Mouse (Mus musculus) midbrain, embryonic 16.5 days (tissue): ENCODE data around the gene Lsm6. TPM values are rescaled to one million over a fixed set of nuclear protein-coding genes. Genes with fewer than 3 reads are reported as not detected.

Source experiments
- ATAC-seq: fragments of 200-750 bp; cut with Nextera tagmentation; 2 replicates; pipeline ENCODE4 v1.8.0; 2017; ENCODE audit warnings: moderate TSS enrichment
- H3K27ac ChIP-seq: fragments of 300-500 bp; sonication (generic); 2 replicates; pipeline ENCODE4 v1.5.1; 2014; ENCODE audit warnings: mild to moderate bottlenecking, low read length, mixed read lengths
- H3K27me3 ChIP-seq: fragments of 300-500 bp; sonication (generic); 2 replicates; pipeline ENCODE4 v1.6.1; 2014; ENCODE audit warnings: low read depth, low read length, mixed read lengths; ENCODE audit not compliant: control insufficient read depth, insufficient read depth
- H3K36me3 ChIP-seq: fragments of 300-500 bp; sonication (generic); 2 replicates; pipeline ENCODE4 v1.6.1; 2014; ENCODE audit warnings: mild to moderate bottlenecking, low read length, moderate library complexity, mixed read lengths; ENCODE audit not compliant: control insufficient read depth, insufficient read depth
- H3K4me1 ChIP-seq: fragments of 300-500 bp; sonication (generic); 2 replicates; pipeline ENCODE4 v1.6.1; 2014; ENCODE audit warnings: mild to moderate bottlenecking, low read length, mixed read lengths; ENCODE audit not compliant: control insufficient read depth, insufficient read depth
- H3K4me2 ChIP-seq: fragments of 300-500 bp; sonication (generic); 2 replicates; pipeline ENCODE4 v1.6.1; 2014; ENCODE audit warnings: mild to moderate bottlenecking, low read length, mixed read lengths
- H3K4me3 ChIP-seq: fragments of 300-500 bp; sonication (generic); 2 replicates; pipeline ENCODE4 v1.5.1; 2014; ENCODE audit warnings: low read depth, mild to moderate bottlenecking, low read length, moderate library complexity, mixed read lengths
- H3K9ac ChIP-seq: fragments of 300-500 bp; sonication (generic); 2 replicates; pipeline ENCODE4 v1.6.1; 2014; ENCODE audit warnings: low read depth, low read length, mixed read lengths
- H3K9me3 ChIP-seq: fragments of 300-500 bp; sonication (generic); replicated peaks from 2 replicates; pipeline ENCODE4 v1.6.1; 2014; ENCODE audit warnings: mild to moderate bottlenecking, low read length, mixed read lengths; ENCODE audit not compliant: control insufficient read depth, poor library complexity, severe bottlenecking
- WGBS: fragments of 180-500 bp; shearing (Covaris S2); extraction: QIAGEN DNeasy Blood & Tissue Kit; methylation state at CpG from one replicate; pipeline ENCODE4 v1.1.7; 2014; 5-methylcytosine and 5-hydroxymethylcytosine counted together
- polyA plus RNA-seq: library from polyadenylated mRNA; unstranded; fragments of >200 nt; fragmentation: Nextera tagmentation; extraction: Ambion mirVana; gene quantifications from 2 replicates; pipeline ENCODE4 v1.2.1, GENCODE M21; 2015

Lsm6 gene
- polyA plus RNA-seq, 1 experiment from 2014 or later: 130 TPM

DNA sequence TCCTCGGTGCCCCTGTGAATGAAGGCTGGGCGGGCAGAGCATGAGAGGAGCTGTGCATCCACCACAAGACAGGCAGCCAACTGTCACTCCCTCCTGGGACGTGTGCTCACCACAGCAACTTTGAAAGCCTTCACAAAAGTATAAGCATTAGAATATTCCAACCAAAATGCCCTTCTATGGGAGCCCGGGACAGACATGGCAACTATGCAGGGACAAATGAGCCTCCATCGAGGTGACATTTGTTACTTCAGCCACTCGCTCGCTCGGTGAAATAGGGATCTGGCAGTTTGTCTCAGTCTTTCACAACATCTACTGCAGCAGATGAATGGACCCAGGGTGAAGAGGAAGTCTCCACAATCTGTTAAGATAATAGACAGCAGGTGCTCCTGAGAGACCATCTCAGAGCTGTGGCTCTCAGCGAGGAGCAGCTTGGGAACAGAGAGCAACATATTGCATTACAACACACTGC is 10.7 kb downstream of the Lsm6 start:
- Histone ChIP-seq H3K4me3 (no peak overlapping the region), H3K27ac (peak overlapping the region; percentile 50; the same call in 1 of the 2 replicates), H3K4me1 (no peaks in the 10 kb centered on the region; the same call in 1 of the 2 replicates), H3K9ac (no peak overlapping the region), H3K36me3 (peaks cover 24% of the 10 kb centered on the region), H3K27me3 (no peaks in the 10 kb centered on the region), H3K9me3 (no peaks in the 10 kb centered on the region), H3K4me2 (no peak overlapping the region)
- 49% methylated on average over 9 of the region's 9 CpGs for WGBS
- ATAC-seq: peak; percentile 75; the same call in 1 of the 2 replicates

DNA sequence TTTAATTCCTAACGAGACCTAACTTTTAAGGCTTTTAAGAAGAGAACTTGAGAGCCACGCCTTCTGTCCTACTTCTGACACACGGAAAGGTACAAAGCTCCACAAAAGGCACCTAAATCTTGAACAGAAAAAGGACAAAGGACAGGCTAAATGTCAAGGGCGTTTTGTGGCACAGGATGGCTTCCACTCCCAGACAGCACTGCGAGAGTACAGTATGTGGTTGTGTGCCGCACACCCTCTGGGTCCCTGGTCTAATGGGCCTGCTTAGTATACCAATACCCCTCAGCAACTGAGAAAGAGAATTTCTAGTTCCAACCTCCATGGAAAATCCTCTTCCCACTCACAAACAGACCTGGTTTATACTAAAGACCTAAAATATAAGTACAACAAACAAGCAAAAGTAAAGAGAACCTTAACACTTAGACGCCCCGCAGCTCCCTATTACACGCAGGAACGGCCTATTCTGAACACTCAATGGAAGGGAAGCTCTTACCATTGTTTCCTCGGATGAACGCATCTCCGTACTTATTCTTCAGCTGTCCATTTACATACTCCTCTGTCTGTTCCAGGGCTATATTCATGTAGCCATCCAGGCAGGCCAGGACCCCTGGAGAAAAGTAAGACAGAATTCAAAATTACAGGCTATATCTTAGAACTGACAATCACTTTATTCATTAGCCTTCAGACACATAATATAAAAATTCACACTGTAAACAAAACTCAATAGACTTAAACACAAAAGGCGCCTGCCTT is 11.3 kb downstream of the Lsm6 start:
- Histone ChIP-seq H3K4me1 (no peaks in the 10 kb centered on the region; the same call in 1 of the 2 replicates), H3K4me3 (no peak overlapping the region), H3K9ac (no peak overlapping the region), H3K36me3 (peaks cover 24% of the 10 kb centered on the region), H3K9me3 (no peaks in the 10 kb centered on the region), H3K27me3 (no peaks in the 10 kb centered on the region), H3K27ac (no peak overlapping the region), H3K4me2 (no peak overlapping the region)
- 62% methylated on average over 14 of the region's 14 CpGs for WGBS
- peak; percentile 50; the same call in 1 of the 2 replicates for ATAC-seq

GRCm38 (mm10) chr8:78808888-78809287 is 12.1 kb downstream of the Lsm6 start:
- no peak for ATAC-seq
- no peaks in the 10 kb centered on the region; the same call in 1 of the 2 replicates for H3K4me1 ChIP-seq
- H3K27me3 ChIP-seq: no peaks in the 10 kb centered on the region
- H3K27ac ChIP-seq: no peak overlapping the region
- H3K36me3 ChIP-seq: peaks cover 24% of the 10 kb centered on the region
- no peak overlapping the region for H3K4me2 ChIP-seq
- no peak overlapping the region for H3K9ac ChIP-seq
- no peaks in the 10 kb centered on the region for H3K9me3 ChIP-seq
- WGBS: 95% methylated on average over 2 of the region's 2 CpGs
- H3K4me3 ChIP-seq: no peak overlapping the region

DNA sequence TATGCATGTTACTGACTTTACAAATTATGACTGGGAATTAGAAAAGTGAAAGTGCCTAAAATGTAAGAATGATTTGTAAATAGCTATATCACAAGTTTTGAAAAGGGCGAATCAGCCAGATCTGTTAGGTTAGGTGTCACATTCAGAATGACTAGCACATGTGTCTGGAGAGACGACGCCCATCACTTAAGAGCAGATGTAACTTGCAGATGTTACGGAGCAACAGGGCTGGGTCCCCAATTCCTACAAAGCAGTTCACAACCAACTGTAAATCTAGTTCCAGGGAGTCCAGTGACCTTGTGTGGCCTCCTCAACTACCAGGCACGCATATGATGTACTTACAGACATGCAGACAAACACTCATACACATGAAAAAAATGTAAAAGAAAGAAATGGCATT is 12.5 kb downstream of the Lsm6 start:
- ATAC-seq: no peak
- Histone ChIP-seq H3K27ac (no peak overlapping the region), H3K4me1 (no peaks in the 10 kb centered on the region; the same call in 1 of the 2 replicates), H3K9me3 (no peaks in the 10 kb centered on the region), H3K27me3 (no peaks in the 10 kb centered on the region), H3K36me3 (peaks cover 25% of the 10 kb centered on the region), H3K4me3 (no peak overlapping the region), H3K4me2 (no peak overlapping the region), H3K9ac (no peak overlapping the region)
- WGBS: 99% methylated on average over 5 of the region's 5 CpGs

DNA sequence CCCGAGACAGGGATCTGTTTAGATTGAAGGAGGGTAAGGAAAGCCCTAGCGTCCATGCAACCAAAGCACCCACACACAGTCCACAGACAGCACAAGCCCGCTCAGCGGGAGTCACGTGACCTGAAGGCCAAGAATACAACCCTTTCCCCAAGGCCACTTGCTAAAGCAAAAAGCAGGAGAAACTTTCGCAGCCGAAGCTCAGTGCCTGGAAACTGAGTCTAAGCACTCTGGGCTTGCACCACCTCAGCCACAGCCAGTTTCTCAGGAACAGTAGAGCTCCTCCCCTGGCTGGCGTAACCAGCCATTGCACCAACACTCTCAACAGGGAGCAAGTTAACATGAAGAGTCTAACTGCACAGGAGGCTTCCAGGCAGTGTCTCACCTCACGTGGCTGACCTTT is 13.7 kb downstream of the Lsm6 start:
- no peaks in the 10 kb centered on the region for H3K27me3 ChIP-seq
- 95% methylated on average over 9 of the region's 9 CpGs for WGBS
- no peaks in the 10 kb centered on the region; the same call in 1 of the 2 replicates for H3K4me1 ChIP-seq
- H3K9me3 ChIP-seq: no peaks in the 10 kb centered on the region
- peaks cover 24% of the 10 kb centered on the region for H3K36me3 ChIP-seq
- no peak for ATAC-seq
- no peak overlapping the region for H3K4me2 ChIP-seq
- no peak overlapping the region for H3K9ac ChIP-seq
- H3K4me3 ChIP-seq: no peak overlapping the region
- no peak overlapping the region for H3K27ac ChIP-seq

- no peak overlapping the region for H3K4me2 ChIP-seq
- no peak overlapping the region for H3K27ac ChIP-seq
- no peaks in the 10 kb centered on the region for H3K27me3 ChIP-seq
- H3K36me3 ChIP-seq: peaks cover 24% of the 10 kb centered on the region
- no peaks in the 10 kb centered on the region for H3K9me3 ChIP-seq
- 96% methylated on average over 5 of the region's 5 CpGs for WGBS
- no peak overlapping the region for H3K9ac ChIP-seq
- no peaks in the 10 kb centered on the region; the same call in 1 of the 2 replicates for H3K4me1 ChIP-seq
- ATAC-seq: no peak
- no peak overlapping the region for H3K4me3 ChIP-seq
These were observed 14.9 kb downstream of the Lsm6 start for GRCm38 (mm10) chr8:78806006-78806405.

DNA sequence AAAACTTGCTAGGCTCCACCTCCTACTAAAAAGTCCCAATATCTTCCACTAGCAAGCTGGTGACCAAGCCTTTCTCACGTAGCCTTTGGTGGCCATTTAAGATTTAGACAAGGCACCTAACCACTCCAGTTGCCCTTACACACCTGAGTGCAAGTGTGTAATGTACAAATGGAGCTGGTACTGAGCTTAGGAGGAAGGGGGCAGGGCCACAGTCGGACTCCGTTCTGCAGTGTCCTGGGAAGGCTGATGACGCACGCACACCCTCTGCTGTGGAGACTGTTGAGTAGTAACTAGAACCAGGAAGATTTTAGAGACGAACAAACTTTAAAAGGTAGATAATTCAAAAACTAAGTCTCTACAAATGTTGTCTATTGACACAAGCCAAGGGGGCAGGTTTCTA is 19.7 kb downstream of the Lsm6 start:
- Histone ChIP-seq H3K27ac (no peak overlapping the region), H3K4me3 (no peak overlapping the region), H3K9me3 (no peaks in the 10 kb centered on the region), H3K4me2 (no peak overlapping the region), H3K36me3 (peaks cover 4% of the 10 kb centered on the region), H3K4me1 (no peaks in the 10 kb centered on the region), H3K27me3 (no peaks in the 10 kb centered on the region), H3K9ac (no peak overlapping the region)
- WGBS: 97% methylated on average over 6 of the region's 6 CpGs
- ATAC-seq: no peak

DNA sequence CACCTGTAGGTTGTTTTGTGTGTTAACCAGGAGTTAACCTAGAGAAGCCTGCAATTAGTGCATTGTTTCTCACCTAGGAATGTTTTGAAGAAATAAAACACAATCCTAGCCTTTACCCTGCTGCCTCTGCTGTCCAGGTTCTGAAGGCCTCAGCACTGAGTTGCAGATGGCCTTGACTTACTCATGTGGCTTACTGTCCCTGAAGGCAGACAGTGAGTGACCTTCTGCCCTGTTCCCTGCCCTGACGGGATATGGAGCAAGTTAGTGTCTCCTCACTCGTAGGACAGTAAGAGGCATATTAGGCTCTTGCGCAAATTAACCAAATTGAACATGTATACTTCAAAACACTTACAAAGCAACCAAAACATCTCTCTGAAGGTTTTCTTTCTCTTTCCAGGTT is 22.3 kb downstream of the Lsm6 start:
- Histone ChIP-seq H3K9me3 (no peaks in the 10 kb centered on the region), H3K4me2 (no peak overlapping the region), H3K4me1 (no peaks in the 10 kb centered on the region), H3K4me3 (no peak overlapping the region), H3K27me3 (no peaks in the 10 kb centered on the region), H3K9ac (no peak overlapping the region), H3K36me3 (peaks cover 4% of the 10 kb centered on the region), H3K27ac (no peak overlapping the region)
- ATAC-seq: no peak
- 93% methylated on average over 3 of the region's 3 CpGs for WGBS

- no peaks in the 10 kb centered on the region for H3K9me3 ChIP-seq
- no peaks in the 10 kb centered on the region for H3K36me3 ChIP-seq
- no peak overlapping the region for H3K4me2 ChIP-seq
- no peaks in the 10 kb centered on the region for H3K4me1 ChIP-seq
- no peak overlapping the region for H3K4me3 ChIP-seq
- ATAC-seq: no peak
- H3K9ac ChIP-seq: no peak overlapping the region
- no peaks in the 10 kb centered on the region for H3K27me3 ChIP-seq
- 81% methylated on average over 7 of the region's 7 CpGs for WGBS
- H3K27ac ChIP-seq: no peak overlapping the region
These were observed 23.0 kb downstream of the Lsm6 start for GRCm38 (mm10) chr8:78797985-78798384.
